Mouse (Mus musculus) ovary, postnatal 10 days (tissue): ENCODE data around the gene AL732309.1.
"Not testable (repeated sequence)": the region's sequence is repeated elsewhere in the genome, so short reads cannot be mapped to it uniquely, and the experiment has no call there.

ENCODE experiments used
- DNase-seq: peaks from one replicate; pipeline ENCODE4 v3.0.0; 2022; ENCODE audit warnings: low spot score

AL732309.1 gene

DNA sequence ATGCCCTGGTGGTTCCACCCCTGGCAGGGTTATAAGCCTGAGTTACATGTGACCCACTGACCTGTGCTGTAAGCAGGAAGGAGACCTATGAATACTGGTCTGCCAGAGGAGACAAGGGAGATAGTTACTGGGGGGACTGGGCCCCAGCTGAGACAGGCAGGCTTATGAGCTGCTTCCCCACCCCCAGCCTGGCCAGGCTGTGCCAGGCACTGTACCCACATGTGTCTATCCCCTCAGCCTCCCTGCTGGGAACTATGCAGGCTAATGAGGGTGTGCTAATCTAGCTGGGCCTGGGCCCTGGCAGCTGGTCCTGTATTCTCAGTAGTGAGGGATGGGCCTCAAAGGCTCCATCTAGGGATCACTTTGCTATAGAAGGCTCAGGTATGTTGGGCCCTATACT, 20.6 kb upstream of the AL732309.1 start:
- DNase-seq, result no peak

DNA sequence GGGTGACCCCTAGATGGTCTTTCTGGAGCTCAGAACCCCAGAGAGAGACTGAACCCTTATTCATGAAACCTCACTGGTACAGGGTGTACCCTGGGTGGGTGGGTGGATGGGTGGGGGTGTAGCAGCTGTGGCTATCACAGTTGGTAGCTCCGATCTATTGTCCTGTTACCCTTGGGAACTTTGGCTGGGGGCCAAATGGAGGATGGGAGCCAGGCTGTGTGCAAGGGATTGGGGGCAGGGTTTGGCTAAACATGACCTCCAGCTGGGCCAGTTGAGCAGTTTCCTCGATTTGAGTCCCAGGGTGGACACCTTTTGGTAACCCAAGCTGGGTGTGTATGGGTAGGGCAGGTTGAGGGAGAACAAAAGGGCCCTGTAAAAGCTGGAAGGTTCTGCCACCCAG, 20.1 kb upstream of the AL732309.1 start:
- no peak for DNase-seq

DNA sequence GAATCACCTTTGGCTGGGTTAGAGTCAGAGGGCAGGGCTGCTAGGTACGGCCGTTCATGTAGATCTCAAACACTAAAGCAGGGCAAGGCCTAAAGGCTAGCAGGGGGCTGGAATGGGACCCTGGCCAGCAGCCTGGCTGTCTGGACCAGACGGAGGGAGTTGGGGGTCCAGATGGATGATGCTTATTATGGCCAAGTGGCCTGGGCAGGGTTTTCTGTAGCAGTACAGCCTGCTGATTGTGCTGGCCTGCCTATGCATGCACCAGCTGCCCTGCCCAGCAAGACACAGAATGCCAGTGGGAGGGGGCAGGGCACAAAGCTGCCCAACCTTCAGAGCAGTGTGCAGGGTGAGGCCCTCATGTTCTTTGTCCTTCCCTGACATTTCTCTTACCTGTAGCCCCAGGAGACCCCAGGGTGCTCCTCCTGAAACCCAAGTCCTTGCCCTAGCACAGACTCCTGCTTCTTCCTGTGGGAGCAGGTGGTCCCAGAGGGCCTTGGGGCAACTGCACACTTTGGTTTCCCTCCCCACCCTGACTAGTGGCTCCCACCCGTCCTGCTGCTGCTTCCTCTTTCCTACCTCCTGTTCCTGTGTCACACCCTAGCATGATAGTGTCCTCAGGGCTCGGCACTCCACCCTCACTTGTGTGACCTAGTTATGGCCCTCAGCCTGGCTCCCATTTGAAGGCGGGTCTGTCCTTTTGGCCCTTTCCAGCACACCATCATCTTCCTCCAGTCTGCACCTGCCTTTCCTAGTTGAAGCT, 19.4 kb upstream of the AL732309.1 start:
- no peak for DNase-seq

DNA sequence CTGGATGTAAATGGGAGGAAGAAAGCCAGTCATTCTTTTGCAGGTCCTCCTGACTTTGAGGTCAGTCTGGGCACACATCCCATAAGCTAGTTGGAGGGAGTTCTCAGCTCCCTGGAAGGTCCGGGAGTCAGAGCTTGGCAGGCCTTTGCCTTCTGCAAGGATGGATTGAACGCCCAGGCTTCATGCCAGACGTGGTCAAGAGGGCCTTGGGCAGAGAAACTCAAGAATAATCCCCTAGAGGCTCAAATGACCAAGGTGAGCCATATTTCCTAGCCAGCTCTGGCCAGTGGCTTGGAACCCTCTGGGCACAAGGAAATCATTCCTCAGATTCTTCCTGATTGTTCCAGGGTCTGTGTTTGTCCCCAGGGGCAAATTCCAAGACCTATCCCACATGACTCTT, 18.2 kb upstream of the AL732309.1 start:
- no peak for DNase-seq

DNA sequence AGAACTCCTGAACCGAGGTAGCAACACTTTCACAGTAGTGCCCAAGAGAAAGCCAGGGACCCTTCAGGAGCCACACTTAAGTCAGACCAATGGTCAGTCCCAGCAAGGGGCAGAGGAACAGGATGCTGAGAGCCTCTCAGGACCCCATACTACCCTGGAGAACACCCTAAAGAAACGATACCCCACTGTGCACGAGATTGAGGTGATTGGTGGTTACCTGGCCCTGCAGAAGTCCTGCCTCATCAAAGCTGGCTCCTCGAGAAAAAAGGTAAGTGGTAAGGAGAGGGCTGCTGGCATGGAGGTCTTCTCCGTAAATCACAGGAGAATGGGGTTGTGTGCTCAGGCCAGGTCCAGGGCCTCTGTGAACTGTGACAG, 17.6 kb upstream of the AL732309.1 start:
- DNase-seq, result no peak

DNA sequence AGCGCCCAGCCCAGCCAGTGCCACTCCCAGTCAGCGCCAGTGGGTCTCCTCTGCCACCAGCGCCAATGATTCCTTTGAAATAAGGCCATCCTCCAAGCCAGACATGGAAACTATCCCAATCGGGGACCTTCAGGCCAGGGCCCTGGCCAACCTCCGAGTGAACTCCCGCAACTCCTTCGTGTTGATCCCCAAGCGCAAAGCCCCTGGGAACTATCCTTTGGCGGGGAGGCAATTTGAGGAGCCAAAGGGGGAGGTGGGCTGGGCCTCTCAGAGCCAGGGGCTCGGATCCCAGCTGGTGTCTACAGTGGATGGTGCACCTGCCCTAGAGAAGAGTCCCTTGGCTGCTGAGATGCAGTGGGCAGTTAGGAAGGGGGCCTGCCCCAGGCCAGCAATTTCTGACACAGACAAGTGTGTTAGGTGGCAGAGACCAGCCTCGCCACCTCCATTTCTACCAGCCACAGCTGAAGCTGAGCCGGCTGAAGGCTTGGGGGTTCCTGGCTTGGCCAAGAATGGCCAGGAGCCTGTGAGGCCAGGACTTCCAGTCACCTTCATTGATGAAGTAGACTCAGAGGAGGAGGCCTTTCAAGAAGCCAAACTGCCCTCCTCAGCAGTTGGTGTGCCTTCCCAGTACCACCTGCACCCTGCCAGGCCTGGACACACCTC, 17.1 kb upstream of the AL732309.1 start:
- DNase-seq, result no peak

DNA sequence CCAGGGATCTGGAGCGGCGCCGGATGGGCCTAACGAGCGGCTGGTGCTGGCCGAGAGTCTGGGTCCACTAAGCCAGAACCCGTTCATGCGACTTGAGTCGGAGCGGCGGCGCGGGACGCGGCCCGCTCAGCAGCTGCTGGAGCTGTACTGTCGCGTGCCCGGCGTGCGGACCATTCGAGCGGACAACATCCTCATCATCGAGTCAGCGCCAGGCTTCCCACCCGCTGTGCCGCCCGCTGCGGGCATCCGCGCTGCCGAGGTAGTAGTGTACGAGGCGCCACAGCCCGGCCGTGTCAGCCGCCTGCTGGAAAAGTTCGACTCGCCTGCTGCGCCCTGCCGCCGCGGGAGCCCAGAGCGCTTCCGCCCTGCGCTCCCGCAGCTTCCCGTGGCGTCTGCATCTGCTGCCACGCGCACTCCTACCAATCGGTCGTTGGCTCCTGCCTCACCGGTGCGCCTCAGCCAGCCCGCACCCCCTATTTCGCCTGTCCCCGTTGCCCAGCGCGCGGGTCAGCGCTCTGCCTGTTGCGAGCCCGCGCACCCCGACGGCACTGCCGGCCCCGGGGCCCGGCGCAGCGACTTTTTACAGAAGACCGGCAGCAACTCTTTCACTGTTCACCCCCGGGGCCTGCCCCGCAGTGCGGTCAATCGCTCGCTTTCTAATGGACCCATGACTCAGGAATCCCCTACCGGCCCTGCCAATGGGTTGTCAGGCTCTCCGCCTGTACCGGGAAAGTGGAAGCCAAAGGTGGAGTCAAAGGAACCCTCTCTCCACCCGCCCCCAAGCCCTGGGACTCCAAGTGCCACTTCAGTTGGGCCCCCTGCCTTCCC, 16.3 kb upstream of the AL732309.1 start:
- DNase-seq, result no peak

DNA sequence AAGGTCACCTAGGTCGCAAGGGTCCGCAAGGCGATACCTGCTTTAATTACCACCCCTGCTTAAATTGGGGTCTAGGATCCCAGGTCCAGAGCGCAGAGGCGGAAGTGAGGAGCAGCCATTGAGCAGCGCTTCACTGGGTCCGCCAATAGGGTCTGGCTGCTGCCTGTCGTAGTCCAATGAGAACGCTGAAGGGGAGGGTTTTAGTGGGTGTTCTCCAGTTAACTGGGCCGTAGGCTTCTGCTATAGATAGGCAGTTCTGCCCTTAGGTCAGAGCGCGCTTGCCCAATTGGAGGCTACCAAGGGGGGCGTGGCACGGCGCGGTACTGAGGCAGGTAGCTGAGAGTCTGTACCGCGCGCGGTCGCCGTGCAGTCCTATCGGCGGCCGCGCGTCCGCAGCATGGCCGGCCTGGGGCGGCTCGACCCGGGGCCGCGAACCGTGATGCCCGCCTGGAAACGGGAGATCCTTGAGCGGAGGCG, 15.7 kb upstream of the AL732309.1 start, which contains the start of gene Tprn:
TSS of gene Tprn (plus strand) at position 328 of the 477 bp plus-strand sequence.
- peak; percentile 82 for DNase-seq

DNA sequence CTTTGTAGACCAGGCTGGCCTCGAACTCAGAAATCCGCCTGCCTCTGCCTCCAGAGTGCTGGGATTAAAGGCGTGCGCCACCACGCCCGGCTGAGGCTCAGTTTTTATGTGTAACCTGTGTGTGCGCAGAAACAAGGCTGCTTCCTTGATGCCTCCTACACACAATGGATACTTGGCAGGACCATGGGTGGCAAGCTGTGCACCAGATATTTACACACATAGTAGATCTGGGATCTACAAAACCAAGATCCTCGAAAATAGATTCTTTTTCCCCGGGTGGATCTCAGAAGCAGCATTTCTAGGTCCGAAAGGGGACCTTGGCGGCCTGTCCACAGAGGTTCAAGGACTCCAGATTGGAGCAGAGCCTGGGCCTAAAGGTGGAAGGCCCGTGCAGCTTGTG, 15.2 kb upstream of the AL732309.1 start:
- no peak for DNase-seq

DNA sequence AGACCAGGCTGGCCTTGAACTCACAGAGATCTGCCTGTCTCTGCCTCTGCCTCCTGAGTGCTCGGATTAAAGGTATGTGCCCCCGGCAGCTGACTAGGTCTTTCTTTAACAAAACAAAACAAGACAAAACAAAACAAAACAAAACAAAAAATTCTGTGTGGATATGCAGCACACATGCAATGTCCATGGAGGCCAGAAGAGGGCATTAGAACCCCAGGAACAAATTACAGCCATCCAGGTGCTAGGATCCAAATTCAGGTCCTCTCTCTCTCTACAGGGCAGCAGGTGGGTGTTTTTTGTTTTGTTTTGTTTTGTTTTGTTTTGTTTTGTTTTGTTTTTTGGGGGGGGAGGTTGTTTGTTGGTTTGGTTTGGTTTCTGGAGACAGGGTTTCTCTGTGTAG, 12.2 kb upstream of the AL732309.1 start:
- no peak for DNase-seq

DNA sequence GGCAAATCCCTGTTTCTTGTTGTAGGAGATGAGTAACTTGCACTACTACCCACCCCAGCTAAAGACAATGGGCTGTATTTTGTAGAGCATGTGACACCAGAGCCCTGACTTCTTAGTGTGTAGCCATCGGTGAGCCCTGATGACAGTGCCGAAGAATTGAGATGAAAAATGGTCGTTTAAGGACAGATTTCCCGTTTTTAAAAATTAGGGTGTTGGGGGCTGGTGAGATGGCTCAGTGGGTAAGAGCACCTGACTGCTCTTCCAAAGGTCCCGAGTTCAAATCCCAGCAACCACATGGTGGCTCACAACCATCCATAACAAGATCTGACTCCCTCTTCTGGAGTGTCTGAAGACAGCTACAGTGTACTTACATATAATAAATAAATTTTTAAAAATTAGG, 10.6 kb upstream of the AL732309.1 start:
- DNase-seq, result not testable (repeated sequence)

DNA sequence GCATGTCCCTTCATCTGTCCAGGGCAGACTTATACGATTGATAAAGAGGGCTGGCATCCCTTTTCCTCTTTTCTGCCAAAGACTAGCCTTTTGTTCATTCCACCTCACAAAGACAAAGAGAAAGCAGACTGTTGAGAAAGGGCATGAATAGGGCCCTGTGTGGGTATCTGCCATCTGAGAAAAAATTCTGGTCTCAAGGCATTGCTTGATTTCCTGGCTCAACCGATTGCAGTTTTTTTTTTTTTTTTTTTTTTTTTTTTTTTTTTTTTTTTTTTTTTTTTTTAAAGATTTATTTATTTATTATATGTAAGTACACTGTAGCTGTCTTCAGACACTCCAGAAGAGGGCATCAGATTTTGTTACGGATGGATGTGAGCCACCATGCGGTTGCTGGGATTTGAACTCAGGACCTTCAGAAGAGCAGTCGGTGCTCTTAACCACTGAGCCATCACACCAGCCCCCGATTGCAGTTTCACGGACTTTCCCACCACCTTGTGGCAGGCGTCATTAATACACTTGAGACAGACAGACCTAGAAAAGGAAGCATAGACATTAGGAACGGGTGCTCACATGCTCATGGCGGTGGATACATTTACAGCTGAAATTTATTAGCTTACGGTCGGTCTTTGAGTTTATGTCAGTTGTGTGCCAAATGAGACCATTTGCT, 9.9 kb upstream of the AL732309.1 start:
- not testable (repeated sequence) for DNase-seq

DNA sequence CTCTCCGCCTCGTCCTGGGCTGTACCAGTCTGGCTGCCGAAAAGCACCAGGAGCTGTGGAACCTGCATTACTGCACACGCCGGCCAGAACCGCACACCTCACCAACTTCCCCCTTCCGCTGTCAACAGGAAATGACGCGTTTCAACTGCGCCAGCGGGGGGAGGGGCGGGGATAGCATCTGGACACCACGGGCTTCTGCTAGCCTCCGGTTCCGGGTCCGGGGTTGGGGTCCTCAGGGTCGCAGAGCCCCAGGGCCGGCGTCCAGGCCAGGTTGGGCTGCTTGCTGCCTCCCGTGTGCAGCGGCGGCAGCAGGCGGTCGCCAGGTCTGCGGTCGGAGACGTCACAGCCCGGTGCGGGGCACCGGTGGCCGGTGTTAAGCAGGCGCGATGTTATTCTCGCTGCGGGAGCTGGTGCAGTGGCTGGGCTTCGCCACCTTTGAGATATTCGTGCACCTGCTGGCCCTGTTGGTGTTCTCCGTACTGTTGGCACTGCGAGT, 8.7 kb upstream of the AL732309.1 start, which contains the start of gene Tmem203:
TSS of gene Tmem203 (plus strand) at position 156 of the 496 bp plus-strand sequence.
- peak; percentile 70 for DNase-seq

DNA sequence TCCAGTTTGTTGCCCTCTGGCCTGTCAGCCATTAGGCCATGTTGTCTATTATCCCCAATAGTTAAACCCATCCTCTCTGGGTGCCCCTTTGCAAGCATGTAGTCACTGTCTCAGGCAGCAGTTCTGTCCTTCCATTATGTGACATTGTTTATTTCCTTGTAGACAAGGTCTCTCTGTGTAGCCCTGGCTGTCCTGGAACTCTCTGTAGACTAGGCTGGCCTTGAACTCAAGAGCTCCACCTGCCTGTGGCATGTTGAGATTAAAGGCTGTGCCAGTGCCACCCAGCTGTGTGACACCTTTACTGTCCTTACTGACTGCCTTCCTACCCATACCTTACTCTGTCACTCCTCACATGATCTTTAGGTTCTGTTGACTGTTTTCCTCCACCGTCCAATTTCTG, 5.7 kb upstream of the AL732309.1 start:
- no peak for DNase-seq

DNA sequence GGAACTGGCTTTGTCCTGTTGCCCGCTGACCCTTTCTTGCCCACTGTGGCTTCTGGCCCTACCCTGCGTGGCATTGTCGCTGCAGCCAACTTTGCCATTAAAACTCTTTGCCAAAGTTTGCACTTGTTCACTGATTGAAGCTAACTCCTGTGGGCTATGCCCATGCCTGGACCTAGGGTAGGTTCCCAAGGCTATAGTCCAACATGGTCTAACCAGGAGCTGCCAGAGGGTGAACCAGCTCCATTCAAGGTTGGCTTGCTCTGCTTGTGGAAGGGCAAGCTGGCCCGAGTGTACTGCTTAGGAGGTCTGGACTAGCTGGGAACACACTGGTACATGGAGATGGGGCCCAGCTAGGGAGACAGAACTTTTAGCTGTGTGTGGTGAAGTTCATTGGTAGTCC, 2.5 kb downstream of the AL732309.1 start:
- DNase-seq, result no peak

DNA sequence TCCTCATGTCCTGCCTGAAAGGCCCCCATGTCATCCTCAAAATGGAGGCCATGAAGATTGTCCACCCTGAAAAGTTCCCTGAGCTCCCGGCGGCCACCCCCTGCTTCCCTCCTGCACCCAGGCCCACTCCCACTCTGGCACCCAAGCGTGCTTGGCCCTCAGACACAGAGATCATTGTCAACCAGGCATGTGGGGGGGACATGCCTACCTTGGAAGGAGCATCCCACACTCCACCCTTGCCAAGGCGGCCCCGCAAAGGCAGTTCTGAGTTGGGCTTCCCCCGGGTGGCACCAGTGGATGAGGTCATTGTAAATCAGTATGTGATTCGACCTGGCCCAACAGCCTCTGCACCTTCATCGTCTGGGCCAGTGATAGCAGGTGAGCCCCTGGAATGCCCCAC, 3.3 kb downstream of the AL732309.1 start:
- no peak for DNase-seq

DNA sequence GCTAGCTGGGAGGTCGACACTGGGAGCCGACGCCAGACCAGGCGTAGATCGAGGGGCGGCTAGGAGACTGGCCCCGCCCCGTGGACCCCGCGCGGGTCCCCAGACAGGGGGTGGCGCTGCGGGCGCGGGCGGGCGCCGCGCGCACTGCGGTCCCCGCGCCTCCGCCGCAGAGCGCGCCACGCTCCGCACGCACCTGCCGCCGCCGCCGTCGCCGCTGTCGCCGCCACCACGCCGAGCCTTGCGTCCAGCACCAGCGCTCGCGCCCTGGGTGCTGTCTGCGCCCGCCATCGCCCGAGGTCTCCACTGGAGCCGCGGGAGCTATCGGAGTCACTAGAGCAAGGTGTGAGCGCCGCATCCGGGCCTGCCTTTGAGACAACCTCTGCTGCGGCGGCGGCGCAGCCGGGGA, 4.6 kb downstream of the AL732309.1 start, which contains the start of the genes Rnf208 and Cysrt1:
TSS of gene Rnf208 (plus strand) at position 155 of the 406 bp plus-strand sequence.
TSS of gene Cysrt1 (minus strand) at position 352 of the 406 bp plus-strand sequence.
- DNase-seq, result no peak

DNA sequence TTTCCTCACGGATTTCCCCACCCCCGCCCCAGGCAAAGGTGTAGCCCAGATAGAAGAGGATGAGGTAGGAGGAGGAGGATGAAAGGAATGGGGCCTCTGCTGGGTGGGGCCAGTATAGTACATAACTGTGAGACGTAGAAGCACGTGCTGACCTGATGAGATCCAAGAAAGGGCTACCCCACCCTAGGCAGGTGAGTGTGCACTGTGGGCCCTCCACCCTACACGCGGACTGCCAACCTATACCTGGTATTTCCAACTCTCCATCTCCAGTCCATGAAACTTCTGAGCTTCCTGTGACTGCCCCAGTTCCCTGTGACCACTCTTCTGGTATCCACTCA, 5.3 kb downstream of the AL732309.1 start:
- DNase-seq, result no peak

DNA sequence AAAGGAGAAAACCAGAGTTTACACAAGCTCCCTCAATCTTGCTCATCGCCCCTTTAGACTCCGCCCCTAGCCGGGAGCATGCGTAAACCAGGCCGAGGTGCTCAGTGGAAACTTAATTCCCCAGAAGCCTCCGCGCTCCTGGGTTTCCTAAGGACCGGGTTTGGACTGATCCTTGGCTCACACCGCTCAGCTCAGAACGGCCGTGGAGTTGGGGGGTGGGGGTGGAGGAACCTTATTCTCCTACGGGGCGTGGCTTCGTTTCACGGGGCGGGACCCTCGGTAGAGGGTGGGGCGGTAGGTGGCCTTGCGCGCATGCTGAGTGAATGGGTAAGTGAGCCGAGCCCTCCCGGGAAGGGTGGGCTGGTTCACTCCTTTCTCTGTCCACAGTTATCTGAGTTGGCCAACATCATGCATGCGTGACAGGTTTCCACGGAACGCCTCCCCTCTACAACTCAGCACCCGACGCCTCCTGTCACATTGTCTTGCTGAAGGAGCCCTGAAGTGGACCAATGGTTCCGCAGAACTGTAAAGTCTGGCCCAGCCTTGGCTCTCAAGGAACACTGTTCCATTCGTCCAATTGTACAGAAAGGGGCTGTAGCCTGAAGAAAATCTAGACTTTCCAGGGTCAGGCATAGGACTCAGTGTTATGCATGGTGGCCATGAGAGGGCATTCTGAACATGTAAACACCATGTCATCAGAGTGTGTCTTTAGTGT, 5.8 kb downstream of the AL732309.1 start:
- no peak for DNase-seq

DNA sequence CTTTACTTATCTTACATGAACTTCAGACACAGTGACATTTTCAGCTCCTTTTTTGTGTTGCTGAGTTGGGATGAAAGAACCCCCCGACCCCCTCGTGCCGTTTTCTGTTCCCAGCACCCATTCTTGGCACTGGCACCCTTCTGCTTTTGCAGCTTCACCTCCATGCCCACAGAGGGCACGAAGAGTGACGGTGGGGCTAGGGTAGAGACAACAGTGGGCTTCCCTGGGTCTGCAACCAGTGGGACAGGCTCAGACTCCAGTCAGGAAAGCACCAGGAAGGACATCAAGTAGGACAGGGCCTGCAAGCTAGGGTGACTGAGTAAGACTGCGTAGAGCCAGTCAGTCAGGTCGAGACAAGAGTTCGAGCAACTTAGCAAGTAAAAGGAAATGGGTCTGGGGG, 6.4 kb downstream of the AL732309.1 start:
- no peak for DNase-seq

DNA sequence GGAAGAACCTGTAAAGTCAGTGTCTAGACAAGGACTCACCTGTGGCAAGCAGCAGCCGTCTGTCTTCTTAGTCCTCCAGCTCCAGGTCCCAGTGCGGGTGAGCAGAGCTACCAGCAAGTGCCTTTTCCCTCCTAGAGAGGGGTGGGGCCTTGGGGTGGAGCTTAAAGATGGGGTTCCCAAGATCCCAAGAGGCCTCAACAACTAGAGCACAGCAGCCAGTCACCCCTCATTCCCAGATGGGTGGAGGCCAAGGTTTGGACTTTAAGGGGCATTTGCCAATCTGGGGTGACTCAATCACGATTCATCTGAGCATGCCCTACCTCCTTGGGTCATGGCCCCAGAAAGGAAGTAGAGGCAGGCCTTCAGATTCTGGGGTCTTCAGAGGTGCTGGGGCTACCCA, 6.9 kb downstream of the AL732309.1 start:
- DNase-seq, result no peak
